Mouse (Mus musculus) brain, embryonic 14.5 days (tissue): ENCODE results near the gene 9230112D13Rik. TPM values are rescaled to one million over a fixed set of nuclear protein-coding genes. Genes with fewer than 3 reads are reported as not detected.

Experiments
- DNase-seq: peaks from one replicate; pipeline ENCODE4 v3.0.0-alpha.2; 2011; ENCODE audit warnings: low read depth
- CTCF ChIP-seq: fragments of 200-500 bp; IDR thresholded peaks from 2 replicates; pipeline ENCODE4 v1.5.1; 2012; ENCODE audit warnings: inconsistent platforms, mild to moderate bottlenecking, moderate library complexity, borderline replicate concordance; ENCODE audit not compliant: insufficient read depth, insufficient read length; ENCODE audit errors: extremely low read depth
- POLR2A ChIP-seq: fragments of 200-500 bp; IDR thresholded peaks from 2 replicates; pipeline ENCODE4 v1.6.1; 2012; ENCODE audit warnings: mild to moderate bottlenecking, inconsistent platforms, borderline replicate concordance; ENCODE audit not compliant: poor library complexity, insufficient read depth, insufficient read length, severe bottlenecking; ENCODE audit errors: extremely low read depth
- polyA plus RNA-seq: library from polyadenylated mRNA; depleted of rRNA; stranded (reverse); fragments of >200 nt; gene quantifications from 2 replicates; pipeline ENCODE4 v1.2.3, GENCODE M21; 2012; rRNA removed

The 9230112D13Rik gene
- polyA plus RNA-seq: not detected in 2 replicates

DNA sequence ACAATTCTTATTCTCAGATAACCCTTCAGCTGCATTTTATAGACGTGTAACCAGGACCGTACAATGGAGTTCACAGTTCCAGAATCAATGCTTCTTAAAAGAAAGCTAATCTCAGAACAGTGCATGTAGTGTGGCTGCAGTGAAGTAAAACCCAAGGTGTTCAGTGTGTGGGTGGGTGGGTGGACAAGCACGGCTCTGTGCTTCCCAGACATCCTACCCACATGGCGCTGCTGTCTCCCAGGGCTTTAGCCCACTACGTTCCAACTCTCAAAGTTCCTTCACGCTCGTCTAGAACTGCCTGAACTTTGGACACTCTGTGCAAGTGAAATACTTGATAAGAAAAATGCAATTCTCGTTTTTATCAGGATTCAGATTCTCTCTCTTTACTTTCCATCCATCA, at the start of gene 9230112D13Rik:
9230112D13Rik (minus strand) TSS at position 101 of the 400 bp plus-strand sequence.
- TF ChIP-seq POLR2A: no peak
- TF ChIP-seq CTCF: no peak
- no peak for DNase-seq

DNA sequence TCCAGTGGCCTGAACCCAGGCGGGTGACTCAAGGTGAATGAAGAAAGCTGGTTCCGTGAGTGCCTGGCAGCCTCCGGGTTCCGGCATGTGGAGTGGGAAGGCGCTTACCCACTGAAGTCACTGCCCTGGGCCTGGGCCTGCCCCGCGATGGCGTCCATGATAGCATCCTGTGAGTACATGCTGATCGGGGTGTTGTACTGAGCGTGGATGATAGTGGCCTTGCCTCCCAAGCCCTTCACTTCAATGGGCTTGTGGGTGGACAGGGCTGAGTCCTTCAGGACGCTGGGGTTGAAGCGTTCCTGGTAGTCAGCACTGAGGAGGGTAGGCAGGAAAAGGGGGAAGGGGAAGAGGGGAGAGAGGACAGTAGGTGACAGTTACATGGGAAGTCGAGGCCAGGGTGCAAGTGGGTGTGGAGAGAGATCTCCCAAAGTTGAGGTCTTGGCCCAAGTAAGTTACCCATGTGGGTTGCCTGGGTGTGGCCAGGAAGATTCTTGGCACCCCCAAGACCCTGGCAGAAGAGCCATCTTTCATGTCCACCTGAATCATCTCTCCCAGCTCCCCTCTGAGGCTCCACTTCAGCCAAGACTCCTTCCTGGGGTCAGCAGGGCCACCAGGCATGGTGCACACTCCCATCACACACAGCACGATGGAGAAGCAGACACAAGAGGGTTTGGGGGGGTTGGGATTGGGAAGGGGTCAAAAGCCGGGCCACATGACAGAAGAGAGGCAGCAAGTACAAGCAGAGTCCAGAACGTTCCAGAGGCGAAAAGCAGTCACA, 49.2 kb upstream of the 9230112D13Rik start:
- TF ChIP-seq CTCF (no peak), POLR2A (no peak)
- no peak for DNase-seq

DNA sequence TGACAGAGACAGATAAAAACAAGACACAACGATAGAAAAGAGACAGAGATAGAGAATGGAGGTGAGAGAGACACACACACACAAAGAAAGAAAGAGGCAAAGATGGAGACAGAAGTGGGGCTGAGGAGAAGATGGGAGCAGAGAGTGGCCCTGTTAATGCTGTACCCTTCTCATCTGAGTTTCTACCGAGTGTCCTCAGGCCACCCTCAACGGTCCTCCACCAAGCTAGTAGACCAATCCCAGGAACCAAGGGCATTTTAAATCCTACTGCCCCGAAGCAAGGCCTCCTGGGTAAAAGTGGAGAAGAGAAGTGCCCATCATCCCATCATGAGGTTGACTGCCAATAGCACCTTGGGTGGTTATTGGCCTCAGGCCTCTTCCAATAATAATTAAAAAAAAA, 48.3 kb upstream of the 9230112D13Rik start:
- DNase-seq: no peak
- TF ChIP-seq POLR2A: no peak
- TF ChIP-seq CTCF: no peak

DNA sequence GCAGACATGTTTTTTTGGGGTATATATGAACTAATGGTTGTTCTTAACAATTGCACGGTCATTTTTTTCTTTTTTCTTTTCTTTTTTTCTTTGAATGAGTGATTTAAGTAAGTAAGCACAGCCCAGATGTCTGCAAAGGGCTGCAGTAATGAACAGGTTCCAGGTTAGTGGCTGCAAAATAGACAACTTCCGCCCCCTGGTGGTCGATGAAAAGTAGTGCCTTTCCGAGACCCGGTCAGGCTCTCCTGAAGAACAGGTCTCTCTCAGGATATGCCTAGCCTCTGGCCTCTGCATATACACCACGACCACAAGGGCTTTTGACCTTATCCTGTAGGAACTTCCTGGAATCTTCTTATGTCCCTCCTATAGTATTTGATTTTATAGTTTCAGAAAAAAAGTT, 47.7 kb upstream of the 9230112D13Rik start:
- TF ChIP-seq CTCF: peak; percentile 88
- TF ChIP-seq POLR2A: no peak
- DNase-seq: peak; percentile 88

DNA sequence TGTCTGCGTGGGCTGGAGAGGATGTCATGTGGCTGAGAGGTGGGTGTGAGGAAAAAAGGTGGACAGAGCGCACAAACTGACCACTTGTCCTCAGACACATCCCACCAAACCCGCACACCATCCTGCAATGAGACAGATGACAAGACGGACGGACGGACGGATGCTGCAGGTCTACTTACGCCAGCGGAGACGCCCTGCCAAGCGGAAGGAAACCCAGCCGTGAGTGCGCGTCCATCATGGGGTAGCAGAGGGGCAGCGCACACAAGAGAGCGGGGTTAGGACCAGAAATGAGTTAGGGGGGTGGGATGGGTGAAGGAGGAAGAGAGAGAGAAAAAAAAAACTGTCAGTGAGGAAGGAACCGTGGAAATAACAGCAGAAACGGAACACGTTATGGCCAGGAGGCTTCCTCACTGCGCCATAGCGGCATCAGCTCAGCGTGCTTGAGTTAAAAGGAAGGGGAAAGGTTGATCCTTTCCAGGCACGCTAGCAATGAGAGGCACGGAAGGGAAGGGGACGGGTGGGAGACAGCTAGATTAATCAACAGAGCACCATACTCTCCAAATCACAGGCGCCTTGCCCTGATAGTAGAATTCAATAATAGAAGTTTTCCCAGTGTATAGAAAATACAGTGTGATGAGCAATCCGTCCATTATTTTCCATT, 47.1 kb upstream of the 9230112D13Rik start:
- TF ChIP-seq CTCF: no peak
- no peak for TF ChIP-seq POLR2A
- DNase-seq: peak; percentile 28

DNA sequence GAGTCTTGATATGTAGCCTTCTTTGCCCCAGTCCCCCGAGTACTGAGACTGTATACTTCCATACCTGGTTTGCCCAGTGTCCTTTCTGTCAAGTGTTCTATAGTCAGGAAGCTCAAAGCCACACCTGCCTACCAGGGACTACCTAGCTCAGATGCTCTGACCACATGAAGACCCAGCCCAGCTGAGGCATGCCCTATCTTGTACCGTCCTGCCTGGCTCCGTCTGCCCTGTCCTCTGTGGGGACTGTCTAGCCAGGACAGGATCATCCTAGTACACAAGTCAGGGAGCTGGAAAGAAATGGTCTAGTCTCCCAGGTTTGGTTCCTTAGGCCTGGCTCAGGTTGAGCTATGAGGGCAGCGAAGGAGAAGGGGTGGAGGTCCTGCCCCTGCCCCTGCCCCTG, 46.0 kb upstream of the 9230112D13Rik start:
- no peak for DNase-seq
- TF ChIP-seq POLR2A (no peak), CTCF (no peak)

DNA sequence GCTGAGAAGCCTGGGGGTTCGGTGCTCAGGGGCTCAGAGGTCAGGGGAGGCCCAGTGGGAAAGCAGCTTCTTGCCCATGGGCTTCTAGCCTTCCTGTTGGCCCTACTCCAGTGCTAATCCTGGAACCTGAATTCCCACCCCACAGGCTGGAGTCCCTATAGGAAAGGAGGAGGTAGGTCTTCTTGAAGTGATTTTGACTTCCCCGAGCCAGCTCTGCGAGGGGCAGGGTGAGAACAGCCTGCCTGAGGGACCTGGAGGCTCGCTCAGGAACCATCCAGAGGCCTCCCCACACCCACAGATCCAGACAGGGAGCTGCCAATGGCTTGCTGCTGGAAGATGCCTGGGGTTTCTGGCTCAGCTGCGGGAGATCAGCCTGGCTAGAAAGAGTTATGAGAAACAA, 45.1 kb upstream of the 9230112D13Rik start:
- DNase-seq: no peak
- no peak for TF ChIP-seq POLR2A

DNA sequence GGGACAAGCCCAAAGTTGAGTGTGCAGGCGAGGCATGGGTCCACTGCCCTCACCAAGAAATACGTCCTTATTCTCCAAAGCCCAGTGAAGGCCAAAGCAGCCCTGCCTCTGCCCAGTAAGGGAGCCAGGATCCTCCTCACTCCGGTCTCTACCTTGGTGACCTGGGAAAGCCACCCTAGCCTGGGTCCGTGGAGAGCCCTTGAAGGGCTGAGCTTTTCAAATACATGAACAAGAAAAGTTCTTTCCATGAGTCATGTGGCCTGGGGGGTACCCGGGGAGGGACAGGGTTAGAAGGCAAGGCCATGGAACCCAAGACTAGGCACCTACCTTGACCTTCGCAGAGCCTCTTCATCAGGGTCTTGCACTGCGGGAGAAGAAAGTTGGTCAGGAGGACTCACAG, 43.9 kb upstream of the 9230112D13Rik start:
- no peak for DNase-seq
- TF ChIP-seq POLR2A (no peak), CTCF (no peak)

DNA sequence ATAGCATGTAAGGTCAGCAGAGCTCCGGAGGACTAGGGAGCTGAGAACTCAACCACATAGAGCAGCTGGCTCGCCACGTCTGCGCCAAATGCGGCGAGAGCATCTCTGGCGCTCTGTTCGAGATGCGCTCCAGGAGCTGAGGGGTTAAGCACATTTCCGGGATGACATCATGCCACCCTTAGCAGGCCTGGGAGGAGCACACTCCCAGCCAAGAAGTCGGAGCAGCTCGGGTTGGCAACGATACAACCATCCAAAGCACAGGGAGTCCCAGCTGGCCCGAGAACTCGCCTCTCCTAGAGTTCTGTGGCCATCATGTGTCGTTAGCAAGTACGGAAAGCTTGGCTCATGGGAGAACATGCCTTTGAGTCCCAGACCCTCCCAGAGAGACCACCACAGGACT, 43.1 kb upstream of the 9230112D13Rik start:
- TF ChIP-seq CTCF: no peak
- no peak for TF ChIP-seq POLR2A
- peak; percentile 67 for DNase-seq

DNA sequence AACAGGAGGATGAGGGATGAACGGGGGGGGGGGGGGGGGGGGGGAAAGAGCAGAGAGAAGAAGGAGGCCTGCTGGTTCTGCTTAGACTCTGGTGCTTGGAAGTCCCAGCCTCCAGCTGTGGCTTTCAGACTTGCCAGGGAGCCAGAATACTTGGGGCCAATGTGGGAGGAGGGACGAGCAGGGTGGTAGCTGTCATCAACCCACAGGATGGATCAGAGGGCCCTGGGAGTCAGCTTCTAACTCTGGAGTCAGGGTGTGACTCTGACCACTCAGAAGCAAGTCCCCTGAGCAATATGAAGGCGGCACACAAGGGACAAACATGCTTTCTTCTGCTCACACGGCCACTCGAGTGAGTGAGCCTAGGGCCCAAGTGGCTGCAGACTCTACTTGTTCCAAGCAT, 42.0 kb upstream of the 9230112D13Rik start:
- DNase-seq: no peak
- TF ChIP-seq POLR2A: no peak
- no peak for TF ChIP-seq CTCF

DNA sequence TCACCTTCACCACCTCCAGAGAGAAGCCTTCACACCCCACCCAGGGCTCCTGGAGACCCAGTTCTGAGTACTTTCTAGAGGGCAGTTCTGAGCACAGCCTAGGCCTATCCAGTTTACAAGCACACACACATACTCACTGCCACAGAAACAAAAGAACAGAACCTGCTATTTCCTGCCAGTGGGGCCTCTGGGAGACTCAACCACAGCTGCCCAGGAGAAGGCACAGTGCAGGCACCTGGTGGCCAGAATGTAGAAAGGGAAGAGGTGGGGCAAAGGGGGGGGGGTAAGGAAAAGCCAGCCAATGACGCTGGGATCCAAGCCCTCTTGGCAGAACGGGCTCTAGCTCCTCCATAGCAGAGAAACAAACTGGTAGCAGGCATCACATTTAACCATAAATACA, 39.8 kb upstream of the 9230112D13Rik start:
- no peak for TF ChIP-seq CTCF
- no peak for TF ChIP-seq POLR2A
- no peak for DNase-seq

DNA sequence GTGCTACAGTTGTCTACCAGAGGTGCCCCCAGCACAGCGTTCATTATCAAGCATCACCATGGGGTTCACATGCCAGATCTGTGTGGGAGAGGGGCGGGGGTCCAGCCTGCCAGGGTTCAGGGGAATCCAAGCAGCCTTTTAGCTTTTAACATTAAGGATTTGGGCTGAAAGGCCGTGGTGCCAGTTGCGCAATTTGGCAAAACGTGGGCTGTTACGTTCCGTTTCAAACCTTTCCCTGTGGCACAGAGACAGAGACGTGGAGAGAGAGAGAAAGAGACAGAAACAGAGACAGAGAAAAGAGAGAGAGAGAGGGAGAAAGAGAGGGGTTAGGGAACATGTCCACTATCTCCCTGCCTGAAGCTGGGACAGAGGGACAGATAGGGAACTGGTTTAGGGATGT, 39.0 kb upstream of the 9230112D13Rik start:
- DNase-seq: no peak
- TF ChIP-seq CTCF (no peak), POLR2A (no peak)
